Mouse (Mus musculus): Measurements from ENCODE around the gene Klf1. TPM values are rescaled to one million over a fixed set of nuclear protein-coding genes. Genes with fewer than 3 reads are reported as not detected.
A peak's percentile ranks its signal among the peaks of the same experiment; 100 is the strongest.

The Klf1 gene
- polyA plus RNA-seq, 1 experiment: 0.35 TPM

- Histone ChIP-seq H3K4me3 (ENCODE audit: insufficient read depth, low read length) (no peak overlapping the region), H3K4me1 (ENCODE audit: control insufficient read depth, insufficient read depth, low read length) (no peaks in the 10 kb centered on the region), H3K27ac (ENCODE audit: insufficient read depth, low read length) (no peak overlapping the region)
- TF ChIP-seq CTCF (IDR thresholded peaks at IDR 0.05; ENCODE audit: extremely low read depth, insufficient read depth, low read length): no peak
- TF ChIP-seq POLR2A (IDR thresholded peaks at IDR 0.05; ENCODE audit: extremely low read depth, insufficient read depth, low read length): no peak
Observed at GRCm38 (mm10) chr8:84884728-84885127, 17.0 kb upstream of the Klf1 start.

DNA sequence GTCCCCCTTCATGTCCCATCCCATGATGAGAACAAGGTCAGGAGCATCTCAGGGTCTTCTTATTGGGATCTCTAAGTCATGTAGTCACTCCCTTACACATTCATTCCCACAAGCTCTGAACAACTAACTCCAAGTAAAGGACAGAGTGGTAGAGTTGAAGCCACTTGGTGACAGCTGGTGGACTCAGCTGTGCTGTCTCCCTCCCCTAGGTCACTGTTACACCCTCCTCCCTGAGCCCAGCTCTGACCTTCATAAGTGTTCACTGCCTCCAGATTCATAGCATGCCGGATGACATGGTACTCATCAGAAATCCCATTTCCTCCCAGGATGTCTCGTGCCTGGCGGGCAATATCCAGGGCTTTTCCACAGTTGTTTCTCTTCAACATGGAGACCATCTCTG is 13.4 kb upstream of the Klf1 start:
- no peaks in the 10 kb centered on the region for H3K4me1 ChIP-seq (ENCODE audit: control insufficient read depth, insufficient read depth, low read length)
- no peak overlapping the region for H3K27ac ChIP-seq (ENCODE audit: insufficient read depth, low read length)
- no peak overlapping the region for H3K4me3 ChIP-seq (ENCODE audit: insufficient read depth, low read length)
- no peak for TF ChIP-seq CTCF (IDR thresholded peaks at IDR 0.05; ENCODE audit: extremely low read depth, insufficient read depth, low read length)

- no peak overlapping the region for H3K4me3 ChIP-seq (ENCODE audit: insufficient read depth, low read length)
- H3K4me1 ChIP-seq (ENCODE audit: control insufficient read depth, insufficient read depth, low read length): no peaks in the 10 kb centered on the region
- no peak for TF ChIP-seq CTCF (IDR thresholded peaks at IDR 0.05; ENCODE audit: extremely low read depth, insufficient read depth, low read length)
- TF ChIP-seq POLR2A (IDR thresholded peaks at IDR 0.05; ENCODE audit: extremely low read depth, insufficient read depth, low read length): no peak
- H3K27ac ChIP-seq (ENCODE audit: insufficient read depth, low read length): no peak overlapping the region
Observed at GRCm38 (mm10) chr8:84889141-84889540, 12.6 kb upstream of the Klf1 start.

DNA sequence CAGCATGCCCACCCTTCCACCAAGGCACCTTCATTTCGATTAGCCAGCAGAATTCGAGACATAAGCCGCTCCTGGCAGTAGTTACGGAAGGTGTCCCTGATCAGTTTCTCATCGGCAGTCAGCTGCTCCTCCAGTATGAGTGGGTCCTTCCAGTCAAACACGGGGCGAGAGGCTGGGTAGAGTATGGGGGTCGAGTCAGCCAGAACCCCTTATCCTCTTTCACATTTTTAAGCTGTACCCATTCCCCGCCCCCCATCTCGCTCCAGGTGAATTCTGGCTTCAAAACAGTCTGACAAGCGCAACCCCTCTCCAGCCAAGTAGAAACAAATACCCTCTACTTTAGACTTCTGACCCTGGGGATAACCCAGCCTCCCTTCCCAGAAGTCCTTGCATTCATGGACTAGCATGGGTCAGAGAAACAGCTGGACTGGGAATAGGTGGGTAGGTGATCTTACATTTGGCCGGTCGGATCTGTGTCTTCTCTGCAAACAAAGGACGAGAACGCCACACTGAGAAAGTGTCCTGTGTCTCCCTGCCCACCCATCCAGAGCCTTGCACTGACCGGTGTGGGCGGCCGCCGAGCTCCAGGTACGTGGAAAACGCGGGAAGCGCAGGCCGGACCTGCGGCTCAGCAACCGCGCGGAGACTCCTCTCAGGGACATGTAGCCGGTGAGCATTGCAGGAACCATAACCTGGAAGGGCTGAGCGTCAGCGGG is 8.6 kb upstream of the Klf1 start:
- Histone ChIP-seq H3K27ac (ENCODE audit: insufficient read depth, low read length) (no peak overlapping the region), H3K4me1 (ENCODE audit: control insufficient read depth, insufficient read depth, low read length) (no peaks in the 10 kb centered on the region), H3K4me3 (ENCODE audit: insufficient read depth, low read length) (peak overlapping the region; percentile 55)
- TF ChIP-seq CTCF (IDR thresholded peaks at IDR 0.05; ENCODE audit: extremely low read depth, insufficient read depth, low read length): no peak
- no peak for TF ChIP-seq POLR2A (IDR thresholded peaks at IDR 0.05; ENCODE audit: extremely low read depth, insufficient read depth, low read length)

GRCm38 (mm10) chr8:84893709-84894134 is 8.0 kb upstream of the Klf1 start, which contains the start of gene Gcdh:
Gene Gcdh, minus strand, starts transcription at chr8:84893921.
- no peak for TF ChIP-seq CTCF (IDR thresholded peaks at IDR 0.05; ENCODE audit: extremely low read depth, insufficient read depth, low read length)
- TF ChIP-seq POLR2A (IDR thresholded peaks at IDR 0.05; ENCODE audit: extremely low read depth, insufficient read depth, low read length): peak; percentile 77; the same call in 1 of the 2 replicates
- H3K27ac ChIP-seq (ENCODE audit: insufficient read depth, low read length): no peak within 1 kb of the TSS
- no peaks in the 10 kb centered on the region for H3K4me1 ChIP-seq (ENCODE audit: control insufficient read depth, insufficient read depth, low read length)
- peak within 1 kb of the TSS; percentile 55 for H3K4me3 ChIP-seq (ENCODE audit: insufficient read depth, low read length)

DNA sequence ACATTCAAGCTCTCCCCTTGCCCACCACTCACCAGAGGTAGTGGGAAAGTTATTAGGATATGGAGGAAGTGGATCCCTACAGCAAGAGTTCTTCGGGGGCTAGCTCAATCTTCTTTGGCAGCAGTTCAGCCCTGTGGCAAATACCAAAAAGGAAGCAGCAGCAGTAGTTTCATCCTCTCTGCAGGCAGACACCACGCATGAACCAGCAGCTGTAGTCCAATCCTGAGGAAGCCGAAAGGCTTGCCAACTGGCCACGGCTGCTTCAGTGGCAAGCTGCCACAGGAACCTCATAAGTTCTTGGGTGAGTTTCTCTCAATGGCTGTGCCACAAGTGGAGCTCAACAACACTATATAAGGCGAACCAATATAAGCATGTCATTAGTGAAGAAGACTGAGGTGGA is 5.8 kb upstream of the Klf1 start:
- H3K4me1 ChIP-seq (ENCODE audit: control insufficient read depth, insufficient read depth, low read length): no peaks in the 10 kb centered on the region
- H3K27ac ChIP-seq (ENCODE audit: insufficient read depth, low read length): no peak overlapping the region
- TF ChIP-seq POLR2A (IDR thresholded peaks at IDR 0.05; ENCODE audit: extremely low read depth, insufficient read depth, low read length) (no peak), CTCF (IDR thresholded peaks at IDR 0.05; ENCODE audit: extremely low read depth, insufficient read depth, low read length) (no peak)
- no peak overlapping the region for H3K4me3 ChIP-seq (ENCODE audit: insufficient read depth, low read length)

GRCm38 (mm10) chr8:84901071-84901470 is 657 bp upstream of the Klf1 start:
- H3K4me3 ChIP-seq (ENCODE audit: insufficient read depth, low read length): no peak overlapping the region
- TF ChIP-seq POLR2A (IDR thresholded peaks at IDR 0.05; ENCODE audit: extremely low read depth, insufficient read depth, low read length) (no peak), CTCF (IDR thresholded peaks at IDR 0.05; ENCODE audit: extremely low read depth, insufficient read depth, low read length) (no peak)
- H3K27ac ChIP-seq (ENCODE audit: insufficient read depth, low read length): no peak overlapping the region
- peaks cover 1% of the 10 kb centered on the region; the same call in 1 of the 2 replicates for H3K4me1 ChIP-seq (ENCODE audit: control insufficient read depth, insufficient read depth, low read length)

GRCm38 (mm10) chr8:84902367-84902919 is 715 bp downstream of the Klf1 start:
- H3K27ac ChIP-seq (ENCODE audit: insufficient read depth, low read length): no peak overlapping the region
- no peak for TF ChIP-seq POLR2A (IDR thresholded peaks at IDR 0.05; ENCODE audit: extremely low read depth, insufficient read depth, low read length)
- no peak for TF ChIP-seq CTCF (IDR thresholded peaks at IDR 0.05; ENCODE audit: extremely low read depth, insufficient read depth, low read length)
- peak overlapping the region; percentile 39 for H3K4me3 ChIP-seq (ENCODE audit: insufficient read depth, low read length)
- peaks cover 1% of the 10 kb centered on the region; the same call in 1 of the 2 replicates for H3K4me1 ChIP-seq (ENCODE audit: control insufficient read depth, insufficient read depth, low read length)

DNA sequence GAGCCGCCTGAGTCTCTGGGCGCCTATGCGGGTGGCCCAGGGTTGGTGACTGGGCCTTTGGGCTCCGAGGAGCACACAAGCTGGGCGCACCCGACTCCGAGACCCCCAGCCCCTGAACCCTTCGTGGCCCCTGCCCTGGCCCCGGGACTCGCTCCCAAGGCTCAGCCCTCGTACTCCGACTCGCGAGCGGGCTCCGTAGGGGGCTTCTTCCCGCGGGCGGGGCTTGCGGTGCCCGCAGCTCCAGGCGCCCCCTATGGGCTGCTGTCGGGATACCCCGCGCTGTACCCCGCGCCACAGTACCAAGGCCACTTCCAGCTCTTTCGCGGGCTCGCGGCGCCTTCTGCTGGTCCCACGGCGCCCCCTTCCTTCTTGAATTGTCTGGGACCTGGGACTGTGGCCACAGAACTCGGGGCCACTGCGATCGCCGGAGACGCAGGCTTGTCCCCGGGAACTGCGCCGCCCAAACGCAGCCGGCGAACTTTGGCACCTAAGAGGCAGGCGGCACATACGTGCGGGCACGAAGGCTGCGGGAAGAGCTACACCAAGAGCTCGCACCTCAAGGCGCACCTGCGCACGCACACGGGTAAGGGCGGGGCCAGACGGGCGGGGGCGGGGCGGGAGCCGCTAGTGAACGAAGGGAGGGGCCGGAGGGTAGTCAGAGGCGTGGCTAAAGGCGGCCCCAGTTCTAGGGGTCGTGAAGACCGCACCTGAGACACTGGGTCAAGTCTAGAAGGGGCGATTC is 1.4 kb downstream of the Klf1 start:
- TF ChIP-seq CTCF (IDR thresholded peaks at IDR 0.05; ENCODE audit: extremely low read depth, insufficient read depth, low read length) (peak; percentile 49), POLR2A (IDR thresholded peaks at IDR 0.05; ENCODE audit: extremely low read depth, insufficient read depth, low read length) (no peak)
- Histone ChIP-seq H3K4me1 (ENCODE audit: control insufficient read depth, insufficient read depth, low read length) (peaks cover 1% of the 10 kb centered on the region; the same call in 1 of the 2 replicates), H3K27ac (ENCODE audit: insufficient read depth, low read length) (no peak overlapping the region), H3K4me3 (ENCODE audit: insufficient read depth, low read length) (peak overlapping the region; percentile 39)

All from cortical plate, adult 2 months (tissue).